Mouse (Mus musculus): ENCODE results near the gene Gm15737.

The Gm15737 gene

DNA sequence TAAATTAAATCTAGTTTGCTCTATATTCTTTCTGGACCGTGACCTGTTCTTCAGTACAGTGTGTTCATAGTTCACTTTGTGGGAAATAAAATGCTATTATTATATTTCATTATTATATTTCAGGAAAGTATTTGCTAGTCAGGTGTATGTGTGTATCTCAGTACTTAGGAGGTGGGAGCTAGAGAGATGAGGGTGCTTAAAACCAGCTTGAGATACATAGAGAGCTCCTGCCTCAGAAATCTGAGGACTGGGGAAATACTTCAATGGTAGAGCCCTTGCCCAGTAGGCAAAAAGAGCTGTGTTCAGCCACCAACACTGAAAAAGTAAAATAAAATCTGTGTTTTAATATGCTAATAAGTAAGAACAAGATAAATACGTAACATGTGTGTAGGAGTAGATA is 6.2 kb downstream of the Gm15737 start:
- no peak for DNase-seq (ENCODE audit: low read depth)

DNA sequence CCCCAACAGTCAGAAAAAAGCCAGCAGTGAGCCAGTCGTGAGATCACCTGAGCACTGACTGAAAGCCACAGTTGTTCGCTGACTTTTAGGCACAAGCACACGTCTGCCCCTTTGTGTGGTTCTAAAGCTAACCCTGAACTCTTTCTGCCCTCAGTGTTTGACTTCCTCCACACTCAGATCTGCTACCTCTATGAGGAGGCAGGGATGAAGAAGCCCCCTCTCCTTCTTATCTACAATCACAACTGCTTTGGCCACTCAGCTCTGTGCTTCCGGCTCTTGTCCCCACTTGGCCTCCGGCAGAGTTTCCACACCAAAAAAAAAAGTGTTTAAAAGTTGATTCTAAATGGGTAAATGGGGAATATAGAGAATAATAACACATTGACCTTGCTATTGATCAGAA is 7.0 kb downstream of the Gm15737 start:
- no peak for DNase-seq (ENCODE audit: low read depth)

DNA sequence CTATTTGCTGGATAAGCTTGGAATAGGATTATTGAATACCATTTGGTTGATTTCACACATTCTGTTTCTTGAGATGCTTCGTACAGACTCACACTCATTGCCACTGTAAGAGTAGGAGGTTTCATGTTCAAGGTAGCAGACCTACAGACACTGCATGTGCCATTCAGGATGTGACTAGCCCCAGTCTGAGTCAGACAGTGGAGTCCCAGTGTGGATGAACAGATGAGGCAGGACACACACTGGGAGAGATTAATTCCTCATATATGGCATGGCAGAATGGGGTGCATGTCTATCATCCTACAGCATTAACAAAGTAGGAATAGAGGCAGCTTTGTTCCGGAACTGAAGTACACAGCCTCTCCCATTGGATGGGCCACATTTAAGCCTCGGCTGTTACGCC is 8.1 kb downstream of the Gm15737 start:
- DNase-seq (ENCODE audit: low read depth), result no peak

DNA sequence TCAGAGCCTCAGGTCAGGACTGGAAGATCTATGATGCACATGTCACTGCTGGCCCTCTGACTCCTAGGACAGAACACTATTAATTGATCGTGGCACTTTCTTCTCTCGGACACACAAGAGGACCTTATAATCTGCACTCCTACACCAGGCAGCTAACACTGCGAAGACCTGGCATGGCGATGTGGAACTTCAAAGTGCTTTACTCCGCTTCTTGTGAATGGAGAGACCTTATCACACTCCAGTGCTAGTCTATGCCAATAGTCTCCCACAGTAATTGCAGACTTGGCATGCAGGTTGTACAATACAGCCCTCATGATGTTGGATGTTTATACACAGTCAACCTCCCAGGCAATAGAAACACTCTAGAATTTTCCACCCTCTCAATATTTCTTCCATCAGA is 9.6 kb downstream of the Gm15737 start:
- DNase-seq (ENCODE audit: low read depth), result no peak

DNA sequence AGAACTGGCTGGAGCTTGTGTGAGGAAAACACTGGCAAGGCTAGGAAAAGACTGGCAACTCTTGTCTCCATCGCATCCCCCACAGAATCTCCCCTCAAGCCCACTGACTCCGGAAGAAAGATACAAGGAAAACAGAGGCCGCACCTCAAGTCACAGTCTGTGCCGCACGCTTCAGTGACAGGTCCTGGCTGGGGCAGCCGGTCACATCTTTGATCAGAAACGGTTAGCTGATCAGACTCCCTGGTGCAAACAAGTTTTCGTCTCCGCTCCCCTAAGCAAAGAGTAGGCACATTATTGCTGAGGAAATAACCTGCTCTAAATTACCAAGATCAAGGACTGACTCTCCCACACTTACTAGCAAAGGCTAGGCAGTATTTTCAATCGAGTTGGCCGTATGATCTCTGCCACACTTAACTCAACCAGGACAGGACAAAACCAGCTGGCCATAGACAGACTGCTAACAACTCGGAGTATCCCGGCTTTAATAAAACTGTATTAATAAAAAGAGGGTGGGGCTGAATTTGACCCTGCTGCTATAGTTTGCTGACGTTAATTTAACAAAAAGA is 10.6 kb downstream of the Gm15737 start:
- DNase-seq (ENCODE audit: low read depth), result no peak

DNA sequence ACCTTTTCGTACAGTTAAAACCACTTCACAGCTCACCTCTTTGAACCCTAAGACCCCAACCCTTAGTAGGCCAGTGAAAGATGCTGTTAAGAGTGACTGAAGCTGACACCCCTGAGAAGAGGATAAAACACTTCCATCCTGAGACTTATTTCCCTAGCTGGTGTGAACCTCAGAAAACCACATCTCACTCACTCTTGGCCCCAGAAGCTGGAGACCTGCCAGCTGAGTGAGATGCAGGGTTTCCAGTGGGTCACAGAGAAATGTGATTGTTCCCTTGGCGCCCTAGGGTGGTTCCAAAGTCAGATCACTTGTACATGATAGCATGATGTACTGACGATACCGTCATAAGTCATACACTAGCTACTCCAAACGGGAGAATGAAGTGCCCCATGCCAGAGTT is 13.3 kb downstream of the Gm15737 start:
- peak; percentile 8 for DNase-seq (ENCODE audit: low read depth)

DNA sequence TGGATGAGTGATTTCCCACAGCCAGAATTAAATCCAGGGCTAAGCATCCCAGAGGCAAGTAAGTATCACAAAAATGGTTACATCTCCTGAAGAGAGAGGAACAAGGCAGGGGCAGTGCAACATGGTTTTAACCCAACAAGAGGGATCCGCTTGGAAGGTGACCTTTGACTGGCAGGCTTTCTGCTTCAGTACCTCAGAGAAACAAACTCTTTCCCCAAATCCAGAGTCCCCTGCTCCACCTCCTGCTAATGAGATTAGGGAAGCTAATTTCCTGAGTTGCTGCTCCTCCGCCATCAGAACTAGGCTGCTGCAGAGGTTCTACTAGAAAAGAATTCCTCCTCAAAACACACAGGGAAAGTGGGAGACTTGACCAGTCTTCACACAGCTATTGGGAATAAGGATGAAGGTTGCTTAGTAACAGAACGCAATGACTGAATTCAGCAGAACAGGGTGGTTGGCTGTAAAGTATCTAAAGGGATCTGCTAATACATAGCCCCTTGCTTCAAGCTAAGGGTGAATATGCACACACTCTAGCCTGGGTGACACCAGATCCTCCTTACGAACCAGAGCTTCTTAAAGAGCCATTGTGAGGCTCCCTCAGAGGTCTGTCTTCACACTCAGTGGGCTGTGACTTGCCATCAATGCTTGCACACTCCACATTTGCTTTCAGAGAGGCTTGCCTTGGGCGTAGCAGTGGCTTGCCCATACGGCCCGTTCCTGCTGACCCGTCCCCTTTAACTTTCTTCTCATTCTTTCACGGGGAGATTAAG is 14.2 kb downstream of the Gm15737 start:
- no peak for DNase-seq (ENCODE audit: low read depth)

DNA sequence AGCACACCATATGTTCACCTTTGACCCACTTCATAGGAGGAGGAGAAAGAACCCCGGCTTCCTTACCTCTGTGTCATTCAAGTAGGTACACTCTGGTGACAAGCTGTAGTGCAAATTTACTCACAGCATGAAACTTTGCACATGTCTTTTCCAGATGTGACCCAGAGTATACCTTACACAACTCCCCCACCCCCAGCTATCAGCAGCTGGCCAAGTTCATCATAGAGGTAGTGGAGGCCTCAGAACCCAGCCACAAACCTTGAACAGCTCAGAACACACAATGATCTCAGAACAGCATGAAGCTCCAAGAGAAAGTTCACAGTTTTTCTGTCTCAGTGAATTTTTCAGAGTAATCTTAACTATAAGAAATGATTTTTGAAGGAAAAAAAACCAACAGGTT is 22.4 kb downstream of the Gm15737 start:
- no peak for DNase-seq (ENCODE audit: low read depth)

DNA sequence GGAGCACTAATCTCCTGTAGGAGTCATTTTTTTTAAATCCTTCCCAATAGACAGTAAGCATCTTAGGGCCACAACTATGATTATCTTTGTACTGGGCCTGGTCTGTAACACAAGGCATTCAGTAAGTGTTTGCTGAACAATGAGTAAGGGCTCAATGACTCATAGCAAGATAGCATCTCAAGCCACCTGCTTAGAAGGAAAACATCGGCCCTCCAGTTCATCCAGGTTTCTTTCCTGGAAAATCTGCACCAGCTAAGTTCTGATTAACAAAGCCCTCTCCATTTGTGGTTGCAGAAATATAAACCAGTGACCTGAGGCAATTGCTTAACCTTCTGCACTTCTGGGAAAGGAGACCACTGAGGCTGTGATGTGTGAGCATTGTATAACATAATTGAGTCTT is 34.9 kb downstream of the Gm15737 start:
- peak; percentile 8 for DNase-seq (ENCODE audit: low read depth)

DNA sequence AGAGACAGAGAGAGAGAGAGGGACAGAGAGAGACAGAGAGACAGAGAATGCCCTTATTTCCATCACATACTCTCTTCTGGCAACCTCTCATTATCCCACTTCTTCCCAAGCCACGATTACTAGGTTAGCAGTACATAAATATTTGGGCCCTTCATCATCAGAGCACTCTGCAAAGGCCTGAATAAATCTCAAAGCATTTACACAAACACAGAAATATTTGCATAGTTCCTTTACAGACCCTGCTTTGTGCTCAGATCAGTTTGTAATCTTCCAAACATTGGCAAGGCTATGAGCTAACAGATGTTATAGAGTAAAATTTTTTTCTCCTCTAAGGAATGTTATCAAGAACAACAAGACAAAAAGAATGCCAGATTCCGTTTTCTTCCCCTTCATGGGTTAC is 35.3 kb downstream of the Gm15737 start:
- peak; percentile 17 for DNase-seq (ENCODE audit: low read depth)

DNA sequence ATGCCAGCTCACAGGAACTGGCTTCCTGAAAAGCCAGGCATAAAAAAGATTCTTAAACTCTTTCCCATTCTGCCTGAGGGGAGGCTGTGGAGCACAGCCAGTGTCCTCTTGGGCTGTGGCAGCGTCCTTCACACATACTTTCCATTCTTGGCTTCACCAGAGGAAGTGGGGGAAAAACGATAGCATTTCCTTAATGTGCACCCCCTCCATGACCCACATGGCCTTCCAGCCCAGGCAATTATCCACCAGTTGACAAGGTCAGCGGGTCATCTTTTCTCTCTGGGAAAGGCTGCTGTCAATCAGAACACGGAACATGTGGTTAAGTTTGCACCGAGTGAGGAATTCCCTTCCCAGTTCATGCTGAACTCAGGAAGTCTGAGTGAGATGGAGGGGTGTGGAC is 36.8 kb downstream of the Gm15737 start:
- no peak for DNase-seq (ENCODE audit: low read depth)

DNA sequence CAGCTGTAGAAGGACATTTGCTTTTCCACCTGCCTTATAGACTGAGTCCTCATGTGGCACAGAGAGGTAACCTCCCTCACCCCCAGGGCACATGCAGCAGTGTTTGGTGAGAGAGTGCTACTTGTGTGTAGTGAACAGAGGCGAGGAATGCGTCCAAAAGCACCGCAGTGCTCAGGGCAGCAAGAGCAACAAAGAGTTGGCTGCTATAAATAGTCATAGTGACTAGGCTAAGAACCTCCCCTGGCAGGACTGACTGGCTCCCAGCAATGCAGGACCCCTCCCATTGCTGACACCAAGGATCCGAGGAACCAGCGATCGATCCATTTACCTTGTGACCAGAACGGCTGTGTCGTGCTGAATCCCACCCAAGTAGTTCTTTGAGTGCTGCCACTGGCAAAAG is 40.2 kb downstream of the Gm15737 start:
- no peak for DNase-seq (ENCODE audit: low read depth)

DNA sequence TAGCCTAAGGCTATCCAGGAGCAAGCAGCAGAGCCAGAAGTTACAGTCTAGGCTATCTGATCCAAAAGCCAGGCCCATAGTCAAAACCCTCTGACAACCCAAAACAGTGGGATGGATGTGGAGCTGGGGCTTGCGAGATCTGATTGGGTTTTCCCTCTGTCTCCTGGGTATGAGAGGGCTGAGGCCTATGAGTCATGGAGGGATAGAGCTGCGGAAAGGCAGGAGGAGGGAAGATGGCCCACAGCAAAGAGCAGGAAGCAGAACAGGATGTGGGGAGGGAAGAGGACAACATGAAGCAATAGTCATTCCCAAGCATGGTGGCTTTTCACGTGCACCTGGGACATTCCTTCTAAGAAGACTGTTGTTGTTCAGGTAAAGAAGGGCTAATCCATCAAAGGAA is 41.5 kb downstream of the Gm15737 start:
- no peak for DNase-seq (ENCODE audit: low read depth)

DNA sequence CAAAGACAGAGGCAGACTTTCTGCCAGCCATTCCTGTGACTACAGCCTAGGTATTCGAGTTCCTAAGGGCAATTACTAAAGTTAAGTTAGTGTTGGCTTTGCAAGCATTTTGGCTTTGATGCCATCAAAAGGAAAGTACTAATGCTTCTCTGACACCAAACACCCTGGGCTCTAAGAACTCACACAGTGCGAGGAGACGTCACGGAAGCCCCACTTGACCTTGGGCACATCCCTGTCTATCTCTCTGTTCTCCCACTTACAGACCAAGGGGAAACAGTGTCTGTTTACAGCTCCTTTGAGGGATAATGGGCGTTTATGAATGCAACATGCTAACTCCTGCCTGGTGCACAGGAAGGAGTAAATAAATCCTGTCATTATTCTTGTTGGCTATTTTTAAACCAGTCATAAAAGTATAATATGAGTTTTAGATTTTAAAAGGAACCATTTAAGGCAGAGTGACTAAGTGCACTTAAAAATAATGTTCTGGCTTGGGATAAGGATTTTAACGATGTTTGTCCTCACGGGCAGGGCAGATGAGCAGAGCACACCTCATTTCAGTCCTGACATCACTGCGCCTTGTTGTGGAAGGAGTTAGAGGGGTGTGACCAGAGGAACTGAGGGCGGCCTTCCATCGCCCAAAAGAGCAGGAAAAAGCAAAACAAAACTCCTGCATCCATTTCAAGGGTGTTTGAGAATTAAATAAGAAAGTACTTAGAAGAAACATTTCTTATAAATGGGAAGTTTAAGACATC is 52.0 kb downstream of the Gm15737 start:
- no peak for DNase-seq (ENCODE audit: low read depth)

DNA sequence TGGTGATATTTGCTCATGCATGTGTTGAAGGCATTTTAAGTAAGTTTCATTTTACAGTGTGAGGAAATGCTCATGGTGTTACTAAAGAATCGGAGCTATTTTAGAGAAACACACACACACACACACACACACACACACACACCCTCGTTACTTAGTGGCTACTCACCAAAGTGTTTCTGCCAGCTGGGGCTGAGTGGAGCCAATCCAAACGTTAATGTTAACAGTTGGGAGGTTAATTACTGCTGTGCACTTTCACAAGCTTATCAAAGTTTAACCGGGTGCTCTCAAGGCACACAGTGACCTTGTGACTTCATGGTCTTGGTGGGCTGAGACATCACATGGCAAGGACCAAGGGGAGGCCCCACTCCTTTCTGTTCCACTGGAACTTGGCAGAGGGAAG is 52.7 kb downstream of the Gm15737 start:
- DNase-seq (ENCODE audit: low read depth), result no peak

DNA sequence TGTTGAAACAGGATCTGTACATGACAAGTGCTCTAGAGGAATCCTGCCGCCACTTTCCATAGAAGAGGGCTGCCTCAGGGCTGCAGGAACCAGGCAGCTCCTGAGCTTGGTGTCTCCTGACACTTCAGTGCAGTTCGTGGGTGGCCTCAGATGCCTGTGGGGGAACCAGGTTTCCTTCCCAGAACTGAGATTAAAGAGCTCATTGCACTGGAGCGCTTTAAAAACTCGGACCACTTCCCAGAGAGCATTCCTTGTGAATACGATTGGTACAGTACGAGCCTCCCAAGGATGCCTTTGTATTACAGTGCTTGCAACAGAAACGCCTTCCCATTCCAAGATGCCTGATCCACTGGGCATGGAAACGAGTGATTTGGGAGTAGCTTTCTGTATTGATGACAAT is 55.4 kb downstream of the Gm15737 start:
- no peak for DNase-seq (ENCODE audit: low read depth)

DNA sequence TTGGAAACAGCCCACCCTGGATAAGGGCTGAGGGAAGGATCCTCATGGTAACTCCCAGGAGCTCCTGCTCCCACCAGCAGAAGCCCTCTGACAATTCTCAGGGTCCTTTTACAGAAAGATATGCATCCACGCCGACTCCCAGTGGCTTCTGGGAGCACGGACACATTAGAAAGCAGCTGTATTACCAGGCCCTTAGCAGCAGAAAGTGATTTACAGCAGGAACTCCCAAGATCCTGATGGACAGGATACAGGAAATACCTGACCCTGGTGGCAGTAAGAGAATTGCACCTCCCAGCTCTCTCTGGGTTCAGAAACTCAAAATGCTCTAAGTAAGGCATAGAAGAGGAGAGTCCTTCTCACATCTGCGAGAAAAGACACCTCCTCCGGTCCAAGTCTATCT is 59.1 kb downstream of the Gm15737 start:
- DNase-seq (ENCODE audit: low read depth), result no peak

Measured in NIH3T3 (cell line).